Mouse (Mus musculus): Measurements from ENCODE around the gene Kif5c. TPM values are rescaled to one million over a fixed set of nuclear protein-coding genes. Genes with fewer than 3 reads are reported as not detected.

Kif5c gene
- total RNA-seq, 4 experiments from 2014 or later, result 0.24 to 2.2 (median 0.90) TPM

DNA sequence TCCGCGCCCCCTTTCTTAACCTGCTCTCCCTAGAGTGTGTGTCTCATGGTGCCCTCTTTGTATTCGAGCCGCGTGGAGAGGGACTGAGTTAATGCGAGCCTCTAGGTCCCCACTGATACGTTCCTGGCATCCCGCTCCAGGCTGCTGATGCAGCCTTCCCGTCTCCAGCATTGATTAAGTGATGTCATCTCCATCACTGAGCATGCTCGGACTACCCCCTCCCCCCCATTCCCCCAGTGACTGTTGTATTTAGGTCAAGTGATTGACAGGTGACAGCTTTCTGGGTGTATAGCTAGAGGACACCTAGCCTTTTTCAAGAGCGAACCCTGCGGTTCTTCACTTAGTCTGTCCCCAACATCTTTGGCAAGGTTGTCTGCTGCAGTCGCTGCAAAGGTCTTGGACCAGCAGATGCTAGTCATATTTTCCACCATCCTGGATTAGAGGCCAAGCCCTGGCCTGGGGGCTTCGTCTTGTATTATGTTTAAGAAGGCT is 1.6 kb downstream of the Kif5c start:
- DNase-seq (ENCODE audit: low spot score in 2 of 2), result no peak

DNA sequence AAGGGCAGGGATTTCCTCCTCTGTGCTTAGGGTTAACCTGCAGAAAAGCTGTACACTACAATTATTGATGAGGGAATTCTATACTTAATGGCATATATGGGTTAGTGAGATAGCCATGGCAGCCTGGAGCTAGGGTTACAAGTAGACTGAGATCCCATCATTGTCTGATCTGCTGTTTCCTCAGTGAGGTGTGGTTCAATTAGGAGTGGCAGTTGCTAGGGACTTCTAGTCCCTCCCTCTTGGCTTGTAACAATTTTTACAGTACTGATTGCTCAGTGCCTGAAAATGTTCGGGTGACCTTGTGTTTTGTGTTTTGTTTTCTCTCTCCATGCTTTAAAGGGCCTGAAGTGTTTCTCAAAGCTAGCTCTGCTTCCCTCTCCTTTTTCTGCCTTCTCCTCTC is 2.1 kb downstream of the Kif5c start:
- no peak for DNase-seq (ENCODE audit: low spot score in 2 of 2)

DNA sequence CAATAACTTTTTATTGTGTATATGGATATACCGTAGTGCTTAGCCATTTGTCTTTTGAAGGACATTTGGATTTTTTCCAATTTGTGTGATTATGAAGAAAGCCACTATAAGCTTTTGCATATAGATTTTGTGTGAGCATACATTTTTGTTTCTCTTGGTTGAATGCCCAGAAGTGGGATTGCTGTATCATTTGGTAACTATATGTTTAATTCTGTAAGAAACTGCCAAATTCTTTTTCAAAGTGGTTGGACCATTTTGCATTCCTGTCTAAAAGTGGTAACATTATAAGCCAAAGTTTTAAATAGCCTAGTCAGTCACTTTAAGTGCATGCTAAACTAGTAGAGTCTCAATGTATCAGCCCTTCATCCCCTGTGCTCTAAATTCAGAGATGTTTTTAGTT is 6.5 kb downstream of the Kif5c start:
- no peak for DNase-seq (ENCODE audit: low spot score in 2 of 2)

DNA sequence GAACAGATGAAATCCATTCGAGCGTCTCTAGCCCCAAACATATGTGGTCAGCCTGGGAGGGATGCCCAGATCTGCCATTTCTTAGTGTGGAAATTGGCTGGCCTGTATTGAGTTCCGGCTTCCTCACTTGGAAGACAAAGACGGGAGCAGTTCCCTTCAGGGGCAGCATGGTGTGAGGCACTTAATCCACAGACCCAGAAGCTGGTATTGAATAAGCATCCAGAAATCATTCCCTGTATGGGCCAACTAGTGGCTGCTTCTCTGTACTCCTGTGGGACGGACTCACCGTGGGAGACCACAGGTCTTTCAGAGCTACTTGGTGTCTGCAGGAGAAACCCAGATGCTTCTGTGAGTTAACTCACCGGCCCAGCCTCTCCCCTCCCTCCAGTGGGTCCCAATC is 8.5 kb downstream of the Kif5c start:
- DNase-seq (ENCODE audit: low spot score in 2 of 2), result no peak

DNA sequence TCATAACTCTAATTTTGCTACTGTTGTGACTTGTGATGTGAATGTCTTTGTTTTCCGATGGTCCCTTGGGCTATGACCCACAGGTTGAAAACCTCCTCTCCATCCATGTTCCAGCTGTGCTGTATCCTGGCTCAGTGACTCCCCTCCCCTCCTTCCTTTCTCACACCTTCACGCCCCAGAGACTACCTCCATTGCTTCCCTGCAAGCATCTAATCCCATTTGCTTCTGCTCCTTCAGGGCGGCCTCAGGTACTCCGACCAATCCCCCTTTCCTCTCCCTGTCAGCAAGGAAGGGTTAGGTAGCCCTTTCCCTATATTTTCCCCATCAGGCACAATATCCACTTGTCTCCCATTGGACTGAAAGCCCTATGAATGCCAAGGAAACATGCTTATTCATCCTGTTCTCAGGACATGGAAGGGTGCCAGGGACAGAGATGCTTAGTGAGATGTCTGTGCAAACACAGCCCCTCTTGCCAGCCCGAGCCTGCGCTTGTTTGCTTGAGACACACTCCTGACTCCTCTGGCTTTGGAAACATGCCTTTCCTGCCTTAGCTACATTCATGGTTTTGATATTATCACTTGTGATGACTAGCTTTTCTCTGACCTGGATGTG is 9.1 kb downstream of the Kif5c start:
- DNase-seq (ENCODE audit: low spot score in 2 of 2), result no peak

DNA sequence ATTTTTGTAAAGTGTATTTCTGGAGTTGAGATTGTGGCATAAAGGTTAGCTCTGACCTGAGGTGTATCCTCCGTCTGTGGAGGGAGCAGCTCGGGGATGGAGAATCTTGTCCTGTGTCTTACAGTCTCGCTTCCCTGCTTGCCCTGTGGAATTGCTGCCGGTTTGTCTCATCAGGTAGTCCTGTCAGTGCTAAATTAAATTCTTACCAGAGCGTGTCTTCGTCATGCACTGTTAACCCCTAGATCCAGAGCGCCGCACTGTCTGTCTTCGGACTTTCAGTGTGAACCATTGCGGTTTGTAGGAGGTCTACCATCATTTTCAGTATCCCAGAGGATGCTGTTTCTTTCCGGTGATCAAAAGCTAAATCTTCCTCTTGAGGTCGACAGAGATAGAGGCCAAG is 10.1 kb downstream of the Kif5c start:
- no peak for DNase-seq (ENCODE audit: low spot score in 2 of 2)

DNA sequence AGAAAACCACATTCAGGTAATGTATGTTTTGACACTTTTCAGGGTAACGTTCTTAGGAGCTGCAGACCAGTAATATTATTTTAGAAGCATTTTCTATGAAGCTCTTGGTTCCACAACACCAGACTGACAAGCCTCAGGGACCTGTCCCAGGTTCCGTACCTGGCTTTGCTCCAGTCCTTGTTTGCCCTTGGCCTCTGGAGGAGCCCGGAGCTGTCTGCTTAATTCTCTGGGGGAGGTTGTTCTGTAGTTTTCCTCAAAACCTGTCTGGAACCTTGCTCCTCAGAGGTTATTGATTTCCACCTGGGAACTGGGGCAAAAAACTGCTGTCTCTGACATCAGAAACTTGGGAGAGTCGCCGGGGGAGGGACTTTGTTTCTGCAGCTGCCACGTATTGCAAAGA is 11.5 kb downstream of the Kif5c start:
- no peak for DNase-seq (ENCODE audit: low spot score in 2 of 2)

DNA sequence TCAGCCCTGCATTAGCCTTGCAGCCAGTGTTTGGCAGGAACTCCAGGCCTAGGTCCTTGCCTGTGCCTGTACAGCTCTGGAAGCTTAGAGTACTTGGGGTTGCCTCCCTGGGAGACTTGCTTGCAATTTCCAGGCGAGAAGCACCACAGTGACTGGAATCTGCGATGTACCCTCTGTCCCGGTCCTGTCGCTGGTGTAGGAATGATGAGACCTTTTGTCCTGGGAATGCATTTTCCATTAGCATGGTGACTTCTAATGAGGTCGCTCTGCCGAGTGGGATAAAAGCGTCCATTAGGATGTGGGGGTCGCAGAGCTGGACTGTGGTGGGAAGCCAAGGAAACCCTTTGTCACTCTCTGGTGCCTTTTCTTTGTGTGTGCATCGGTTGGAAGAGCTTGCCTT is 14.1 kb downstream of the Kif5c start:
- no peak for DNase-seq (ENCODE audit: low spot score in 2 of 2)

DNA sequence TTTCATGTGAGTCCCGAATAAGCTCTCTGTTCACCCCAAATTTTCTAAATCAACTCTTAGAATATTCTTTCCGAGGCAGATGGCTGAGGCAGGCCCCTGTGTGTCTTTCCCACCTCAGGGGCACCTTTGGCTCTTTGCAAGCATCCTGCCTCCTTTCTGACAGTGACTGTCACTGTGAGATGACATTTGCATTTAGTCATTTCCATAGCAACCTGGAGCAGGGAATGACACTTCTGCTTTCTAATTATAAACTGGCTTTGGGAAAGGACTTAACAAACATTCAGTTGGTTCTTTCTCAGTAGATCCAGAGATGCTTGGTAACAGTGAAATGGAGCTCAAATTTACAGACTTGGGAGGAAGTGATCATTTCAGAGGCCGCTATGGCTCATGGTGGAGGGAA is 23.7 kb downstream of the Kif5c start:
- no peak for DNase-seq (ENCODE audit: low spot score in 2 of 2)

DNA sequence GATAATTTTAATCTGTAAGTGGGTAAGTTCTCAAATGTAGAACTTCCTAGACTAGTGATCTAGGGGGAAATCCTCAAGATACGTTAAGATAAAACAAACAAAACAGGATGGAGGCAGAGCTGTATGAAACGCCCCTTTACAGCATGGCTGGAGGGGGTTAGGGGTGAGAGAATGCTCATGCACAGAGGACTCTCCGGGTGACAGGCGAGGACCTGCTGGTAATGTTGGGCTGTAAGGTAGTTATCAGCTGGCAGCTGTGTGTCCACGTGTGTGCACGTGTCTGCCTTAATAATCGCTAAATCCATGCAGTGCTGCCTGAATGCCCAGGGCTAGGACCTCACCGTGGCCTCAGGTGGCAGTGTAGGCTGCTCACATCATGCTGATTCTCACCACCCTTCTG is 24.7 kb downstream of the Kif5c start:
- DNase-seq (ENCODE audit: low spot score in 2 of 2), result no peak

DNA sequence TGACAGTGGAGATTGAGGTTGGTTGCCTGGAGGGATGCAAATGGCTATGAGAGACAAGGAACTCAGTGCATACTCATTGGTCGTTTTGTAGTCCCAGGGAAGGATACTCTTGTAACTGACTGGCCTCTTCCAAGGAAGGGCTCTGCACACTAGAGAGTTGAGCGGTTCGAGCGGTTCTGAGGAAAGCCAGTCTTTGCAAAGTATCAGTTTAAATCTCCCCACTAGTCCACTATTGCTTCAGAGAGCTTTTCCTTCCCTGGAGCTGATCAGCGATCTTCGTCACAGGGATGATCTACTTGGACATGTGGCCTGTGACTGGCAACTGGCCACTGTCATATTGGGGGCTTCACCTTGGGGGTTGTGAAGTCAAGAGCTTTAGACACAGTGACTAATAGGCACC is 28.5 kb downstream of the Kif5c start:
- DNase-seq (ENCODE audit: low spot score in 2 of 2), result no peak

DNA sequence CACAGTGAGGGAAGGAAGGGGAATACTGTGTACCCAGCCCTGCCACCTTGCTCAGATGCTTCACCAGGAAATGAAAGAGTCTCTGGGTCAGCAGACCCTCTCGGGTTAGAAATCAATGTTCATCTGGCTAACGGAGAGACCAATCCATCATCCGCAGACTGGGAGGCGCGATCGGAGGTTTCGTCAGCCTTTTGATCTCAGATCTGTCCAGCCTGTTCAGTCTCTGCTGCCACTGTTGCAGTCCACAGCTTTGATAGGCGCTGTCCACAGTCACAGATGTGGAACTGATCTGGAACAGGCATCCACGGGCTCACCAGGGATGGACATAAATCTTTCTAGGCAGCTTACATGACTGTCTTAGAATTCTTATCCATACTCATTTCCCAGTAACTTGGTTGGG is 29.2 kb downstream of the Kif5c start:
- DNase-seq (ENCODE audit: low spot score in 2 of 2), result no peak

DNA sequence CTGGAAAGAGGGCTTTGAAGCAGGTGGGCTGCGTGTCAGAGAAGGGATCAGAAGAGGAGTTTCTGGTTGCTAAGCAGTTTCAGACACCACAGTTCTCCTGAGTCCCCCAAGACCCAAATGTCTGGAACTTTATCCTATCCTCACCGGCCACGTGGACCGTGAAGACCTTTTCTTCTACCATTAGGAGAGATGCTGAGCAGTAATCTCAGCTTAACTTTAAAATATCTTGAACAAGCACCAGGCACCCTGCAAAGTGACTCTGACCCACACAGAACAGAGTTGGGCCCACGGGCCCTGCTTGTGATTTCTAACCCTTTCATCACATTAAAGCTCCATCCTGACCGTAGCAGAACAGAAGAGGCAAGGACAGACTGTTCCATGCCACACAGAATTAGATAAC is 29.7 kb downstream of the Kif5c start:
- DNase-seq (ENCODE audit: low spot score in 2 of 2), result no peak

DNA sequence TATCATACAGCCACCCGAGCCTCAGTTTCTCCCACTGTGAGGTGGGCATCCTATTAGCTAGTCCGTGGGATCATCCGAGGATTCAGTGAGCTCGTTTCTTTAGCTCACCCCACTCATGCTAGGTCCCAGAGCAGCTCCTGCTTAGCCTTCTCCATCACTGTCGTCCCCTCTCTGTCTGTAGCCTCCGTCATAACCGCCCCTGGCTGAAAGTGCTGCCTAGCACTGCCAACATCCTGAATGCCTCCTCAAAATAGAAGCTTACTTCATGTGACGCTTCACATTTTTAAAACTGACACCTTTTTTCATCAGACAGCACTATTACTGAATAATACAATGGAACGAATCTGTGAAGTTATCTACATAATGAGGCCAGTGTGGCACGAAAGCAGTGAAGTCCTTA is 30.1 kb downstream of the Kif5c start:
- DNase-seq (ENCODE audit: low spot score in 2 of 2), result no peak

DNA sequence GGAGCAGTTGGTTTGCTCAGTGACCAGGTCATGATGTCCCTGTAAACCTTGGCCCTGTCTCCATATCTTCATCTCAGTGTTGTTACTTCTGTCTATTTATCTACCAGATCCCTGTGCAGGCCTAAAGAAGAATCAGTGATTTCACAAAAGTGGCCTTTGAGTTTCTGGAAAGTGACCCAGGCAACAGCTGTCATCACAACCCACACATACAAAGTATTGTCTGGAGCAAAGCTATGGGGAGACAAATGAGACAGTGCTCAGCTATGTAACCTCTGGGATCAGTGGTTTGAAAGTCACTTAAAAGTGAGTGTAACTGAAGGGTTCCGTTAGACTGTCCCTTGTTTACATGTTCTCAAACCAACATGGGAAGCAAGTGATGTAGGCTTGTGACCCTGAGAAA is 32.6 kb downstream of the Kif5c start:
- no peak for DNase-seq (ENCODE audit: low spot score in 2 of 2)

DNA sequence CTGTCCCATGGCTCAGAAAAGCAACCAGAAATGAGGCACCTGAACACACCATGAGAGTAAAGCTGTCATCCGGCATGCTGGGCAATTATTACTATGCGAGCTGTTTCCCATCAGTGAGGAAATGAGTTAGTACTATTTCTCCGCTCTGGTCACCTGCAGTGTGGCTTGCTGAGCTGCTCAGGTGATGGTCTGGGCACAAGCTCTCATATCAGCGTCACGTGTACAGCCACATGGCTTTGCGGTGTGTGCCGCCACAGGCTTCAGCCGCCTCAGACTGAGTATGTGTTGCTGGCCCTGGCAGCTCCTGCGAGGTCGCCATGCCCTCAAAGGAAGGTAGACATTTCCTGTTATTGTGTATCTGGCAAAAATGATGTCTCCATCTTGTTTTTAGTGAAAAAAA is 35.5 kb downstream of the Kif5c start:
- DNase-seq (ENCODE audit: low spot score in 2 of 2), result no peak

DNA sequence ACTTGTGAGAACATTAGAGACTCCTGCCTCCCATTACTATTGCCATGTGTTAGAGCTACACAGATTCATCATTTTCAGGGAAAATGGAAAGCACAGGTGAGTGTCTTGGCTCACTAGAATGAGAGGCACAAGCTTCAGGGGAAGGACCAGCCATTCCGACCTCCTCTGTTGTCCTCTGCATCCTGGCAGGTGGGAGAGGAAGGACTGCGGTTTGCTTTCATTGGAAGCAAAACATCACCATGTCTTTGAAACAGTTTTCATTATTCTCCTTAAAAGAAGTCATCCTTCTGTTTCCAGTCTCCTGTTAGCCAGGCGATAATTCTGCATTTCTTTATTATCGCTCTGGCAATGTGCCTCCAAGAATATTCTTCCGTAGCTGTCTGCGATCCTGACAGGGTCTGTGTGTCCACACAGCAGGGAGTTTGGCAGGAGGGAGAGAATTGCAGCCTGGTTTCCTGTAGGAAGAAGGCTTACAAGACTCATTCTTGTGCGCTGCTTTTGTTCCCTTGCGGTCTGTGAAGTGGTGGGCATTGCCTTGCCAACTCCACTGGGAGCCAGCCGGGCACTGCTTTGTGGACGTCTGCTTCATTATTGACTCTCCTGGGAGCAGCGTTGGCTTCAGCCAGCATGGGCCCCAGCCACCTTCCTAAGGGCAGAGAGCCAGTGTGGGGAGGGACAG is 36.2 kb downstream of the Kif5c start:
- DNase-seq (ENCODE audit: low spot score in 2 of 2), result no peak

DNA sequence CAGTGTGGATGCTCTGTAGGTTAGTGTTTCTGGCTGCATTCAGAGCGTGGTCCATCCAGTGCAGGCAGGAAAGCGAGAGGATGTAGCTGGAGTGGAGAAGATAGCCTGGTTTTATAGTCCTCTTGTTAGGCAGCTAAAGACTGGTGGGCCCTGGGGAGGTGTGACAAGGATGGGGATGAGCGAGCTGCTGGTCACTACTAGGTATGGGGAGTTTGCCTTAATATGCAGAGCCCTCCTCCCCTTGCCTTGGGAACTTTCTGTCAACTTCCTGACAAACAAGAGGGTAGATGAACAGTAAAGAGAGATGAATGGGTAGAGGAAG is 36.7 kb downstream of the Kif5c start:
- DNase-seq (ENCODE audit: low spot score in 2 of 2), result no peak

DNA sequence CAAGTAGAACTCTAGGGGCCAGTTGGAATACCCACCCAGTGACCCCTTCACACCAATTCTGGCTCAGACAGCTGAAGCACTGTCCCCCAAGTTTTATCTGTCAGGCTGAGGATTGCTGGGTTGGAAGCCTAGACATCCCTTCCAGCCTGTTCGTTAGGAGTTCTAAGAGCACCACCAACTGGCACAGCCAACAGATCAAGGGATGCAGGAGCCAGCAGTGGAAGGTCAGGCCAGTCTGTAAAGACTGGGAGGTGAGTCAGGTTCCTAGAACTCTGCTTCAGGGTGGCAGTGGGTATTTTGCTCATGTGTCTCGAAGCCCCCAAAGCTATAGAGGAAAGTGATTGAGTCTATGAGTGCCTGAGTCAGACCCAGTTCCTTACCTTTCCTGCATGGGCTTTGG is 37.9 kb downstream of the Kif5c start:
- DNase-seq (ENCODE audit: low spot score in 2 of 2), result no peak

DNA sequence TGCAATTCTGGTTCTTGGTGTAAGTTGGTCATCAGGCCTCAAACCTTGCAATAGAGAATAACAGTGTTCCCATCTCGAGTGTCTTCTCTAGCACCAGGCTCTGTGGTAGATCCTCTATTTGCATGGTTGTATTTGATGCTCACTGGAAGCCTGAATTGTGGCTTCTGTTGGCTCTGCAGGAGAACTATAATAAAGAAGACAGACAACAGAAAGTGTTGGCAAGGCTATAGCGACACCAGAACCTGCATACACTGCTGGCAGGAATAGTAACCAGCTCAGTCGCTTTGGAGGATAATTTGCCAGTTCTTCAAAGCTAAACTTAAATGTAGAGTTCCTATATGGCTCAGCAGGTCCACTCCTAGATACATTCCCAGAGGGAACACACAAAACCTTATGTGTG is 38.6 kb downstream of the Kif5c start:
- no peak for DNase-seq (ENCODE audit: low spot score in 2 of 2)

DNA sequence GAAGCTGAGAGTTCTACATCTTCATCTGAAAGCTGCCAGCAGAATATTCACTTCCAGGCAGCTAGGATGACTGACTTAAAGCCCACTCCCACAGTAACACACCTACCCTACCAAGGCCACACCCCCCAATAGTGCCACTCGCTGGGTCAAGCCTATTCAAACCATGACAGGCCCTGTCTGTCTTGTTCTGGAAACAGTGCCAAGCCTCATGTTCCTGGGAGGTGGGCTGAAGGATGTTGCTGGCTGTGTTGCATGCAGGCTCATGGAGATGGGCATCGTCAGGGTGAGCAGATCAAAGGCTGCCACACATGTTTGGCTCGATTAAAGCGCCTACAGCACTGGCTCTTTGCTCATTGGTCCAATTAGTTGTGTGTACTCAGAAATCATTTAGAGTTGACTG is 39.9 kb downstream of the Kif5c start:
- no peak for DNase-seq (ENCODE audit: low spot score in 2 of 2)

DNA sequence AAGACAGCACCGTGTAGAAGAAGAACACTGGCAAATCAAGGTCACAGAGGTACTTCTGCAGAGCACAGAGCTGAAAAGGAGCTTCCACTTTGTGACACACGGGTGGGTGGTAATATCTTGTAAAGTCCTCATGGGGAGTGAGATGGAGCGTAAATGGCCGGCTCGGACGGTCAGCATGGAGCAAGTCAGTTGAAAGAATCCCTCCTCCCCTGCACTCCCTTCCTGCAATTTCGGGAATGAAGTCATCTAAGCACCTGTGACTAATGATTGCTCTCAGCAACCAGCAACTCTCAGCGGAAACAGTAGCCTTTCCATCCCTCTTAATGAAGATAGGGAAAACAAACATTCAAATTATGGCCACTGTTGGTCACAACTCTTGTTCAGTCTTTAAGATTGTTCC is 40.9 kb downstream of the Kif5c start:
- no peak for DNase-seq (ENCODE audit: low spot score in 2 of 2)

DNA sequence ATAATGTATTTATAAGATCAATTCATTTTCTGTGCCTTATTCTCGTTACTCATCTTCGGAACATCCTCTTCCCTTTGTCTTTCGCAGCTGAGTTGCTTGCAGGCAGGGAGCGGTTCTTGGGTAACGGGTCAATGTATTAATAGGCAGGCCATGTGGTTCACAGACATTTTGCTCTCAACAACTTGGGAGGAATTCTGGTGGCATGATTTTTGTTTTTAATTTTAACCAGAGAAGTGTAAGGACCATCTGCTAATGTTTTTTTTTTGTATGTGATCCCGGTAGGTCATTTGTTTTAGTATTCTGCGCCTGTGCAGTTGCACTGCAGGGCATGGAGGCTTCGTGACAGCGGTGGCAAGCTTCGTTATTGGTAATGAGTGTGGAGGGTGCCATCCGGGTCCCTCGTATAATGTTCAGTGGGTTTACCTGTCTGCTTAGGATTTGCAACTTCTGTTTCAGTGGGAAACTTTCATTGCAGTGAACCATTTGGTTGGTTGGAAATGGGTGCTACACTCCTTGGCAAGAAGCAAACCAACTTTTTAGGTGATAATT is 41.4 kb downstream of the Kif5c start:
- no peak for DNase-seq (ENCODE audit: low spot score in 2 of 2)

All from gastrocnemius, adult 8-10 months (tissue).